In genomic region chr12:56681096-56681811, GRCm38 (mm10) we compare ENCODE assay signal across 8 mouse cellular contexts. TPM values are rescaled to one million over a fixed set of nuclear protein-coding genes. Genes with fewer than 3 reads are reported as not detected.
DNase-seq lines count a peak whose midpoint lies in the region; ATAC-seq and TF ChIP-seq lines count a peak whose summit lies in the region.

No protein-coding gene starts in this region.

- peak overlapping the region; percentile 81 for H3K4me2 ChIP-seq in limb, embryonic 15.5 days
- peak overlapping the region; percentile 62 for H3K4me2 ChIP-seq in neural tube, embryonic 13.5 days

- WGBS in hindbrain, embryonic 10.5 days, result under 1% methylated on average over 38 of the region's 38 CpGs
- WGBS in limb, embryonic 15.5 days, result under 1% methylated on average over 38 of the region's 38 CpGs
- under 1% methylated on average over 38 of the region's 38 CpGs for WGBS in neural tube, embryonic 13.5 days

- 0 out of 2 replicates have a peak overlapping the region, but pooled peaks have one; percentile 20 for H3K9ac ChIP-seq in limb, embryonic 15.5 days
- peak overlapping the region; percentile 55 for H3K9ac ChIP-seq in neural tube, embryonic 13.5 days

- peak; percentile 50 for DNase-seq in R1 (ENCODE audit: low read depth, low spot score)
- DNase-seq in hindbrain, embryonic 10.5 days (ENCODE audit: low spot score), result peak; percentile 75
- no peak for DNase-seq in natural killer cell, adult 2 months (ENCODE audit: low spot score in 2 of 2)
- no peak for DNase-seq in urinary bladder, postnatal 36 days (ENCODE audit: low spot score in 2 of 2)
- no peak for DNase-seq in thymus, postnatal 4 days

- H3K4me1 ChIP-seq in E14TG2a.4 (replicated peaks; ENCODE audit: low read depth, low read length), result peaks cover 7% of the 10 kb centered on the region
- H3K4me1 ChIP-seq in hindbrain, embryonic 10.5 days (replicated peaks), result peaks cover 7% of the 10 kb centered on the region
- peaks cover 7% of the 10 kb centered on the region for H3K4me1 ChIP-seq in limb, embryonic 15.5 days
- H3K4me1 ChIP-seq in neural tube, embryonic 13.5 days (replicated peaks), result peaks cover 10% of the 10 kb centered on the region

- peak overlapping the region; percentile 24; the same call in 1 of the 2 replicates for H3K27ac ChIP-seq in hindbrain, embryonic 10.5 days
- no peak overlapping the region for H3K27ac ChIP-seq in limb, embryonic 15.5 days
- H3K27ac ChIP-seq in neural tube, embryonic 13.5 days (replicated peaks), result no peak overlapping the region

- no peaks in the 10 kb centered on the region for H3K36me3 ChIP-seq in E14TG2a.4 (ENCODE audit: insufficient read depth, low read length)
- H3K36me3 ChIP-seq in hindbrain, embryonic 10.5 days, result no peaks in the 10 kb centered on the region
- H3K36me3 ChIP-seq in limb, embryonic 15.5 days, result no peaks in the 10 kb centered on the region
- H3K36me3 ChIP-seq in neural tube, embryonic 13.5 days, result no peaks in the 10 kb centered on the region

- no peaks in the 10 kb centered on the region for H3K9me3 ChIP-seq in E14TG2a.4 (ENCODE audit: low read length)
- H3K9me3 ChIP-seq in hindbrain, embryonic 10.5 days, result no peaks in the 10 kb centered on the region
- H3K9me3 ChIP-seq in limb, embryonic 15.5 days, result no peaks in the 10 kb centered on the region
- no peaks in the 10 kb centered on the region for H3K9me3 ChIP-seq in neural tube, embryonic 13.5 days

- peak overlapping the region; percentile 73 for H3K4me3 ChIP-seq in E14TG2a.4 (replicated peaks; ENCODE audit: low read length)
- peak overlapping the region; percentile 54 for H3K4me3 ChIP-seq in hindbrain, embryonic 10.5 days
- H3K4me3 ChIP-seq in limb, embryonic 15.5 days, result peak overlapping the region; percentile 35
- H3K4me3 ChIP-seq in neural tube, embryonic 13.5 days, result peak overlapping the region; percentile 36

- TF ChIP-seq CTCF in E14TG2a.4 (conservative IDR thresholded peaks at IDR 0.05; ENCODE audit: low read length), result peak; percentile 25

- H3K27me3 ChIP-seq in E14TG2a.4 (ENCODE audit: insufficient read depth, low read length), result peaks cover 80% of the 10 kb centered on the region
- peaks cover 92% of the 10 kb centered on the region for H3K27me3 ChIP-seq in hindbrain, embryonic 10.5 days (ENCODE audit: insufficient read depth, poor library complexity, severe bottlenecking)
- H3K27me3 ChIP-seq in limb, embryonic 15.5 days, result peaks cover 71% of the 10 kb centered on the region
- peaks cover 93% of the 10 kb centered on the region for H3K27me3 ChIP-seq in neural tube, embryonic 13.5 days

- ATAC-seq in limb, embryonic 15.5 days (ENCODE audit: insufficient number of reproducible peaks, low FRiP score, low TSS enrichment, low read depth), result no peak
- peak; percentile 79 for ATAC-seq in neural tube, embryonic 13.5 days (ENCODE audit: low read depth)

RNA-seq across cellular contexts. Expression of gene Pax9, which starts 10.3 kb away (rescaled TPM):
- 2.4 and 3.0 TPM in 2 replicates for polyA plus RNA-seq in hindbrain, embryonic 10.5 days (2016; fragmentation: Nextera tagmentation; extraction: Ambion mirVana)
- polyA plus RNA-seq in limb, embryonic 15.5 days (2015; fragmentation: Nextera tagmentation; extraction: Ambion mirVana), result 3.4 and 4.3 TPM in 2 replicates
- 0.56 and 2.2 TPM in 2 replicates for polyA plus RNA-seq in neural tube, embryonic 13.5 days (2015; fragmentation: Nextera tagmentation; extraction: Ambion mirVana)

Comparison
In these comparisons a context has a peak if more than half of its experiments do, and no peak if none do; other contexts are left out.
1. DNase-seq: peak in R1 (single experiment) and hindbrain, embryonic 10.5 days (single experiment); none in natural killer cell, adult 2 months (0 of 2), urinary bladder, postnatal 36 days (0 of 2) and thymus, postnatal 4 days (single experiment).
2. Peak in every context shown above with its lines, with median percentiles within 50 percentile points of each other: H3K4me3 ChIP-seq.